Mouse (Mus musculus): ENCODE results near the gene Gpr153. TPM values are rescaled to one million over a fixed set of nuclear protein-coding genes. Genes with fewer than 3 reads are reported as not detected.
"Not testable (repeated sequence)": the region's sequence is repeated elsewhere in the genome, so short reads cannot be mapped to it uniquely, and the experiment has no call there.

Gpr153 gene
- polyA plus RNA-seq (2014; fragmentation: Nextera tagmentation; extraction: Ambion mirVana) = 8.2 and 9.4 TPM in 2 replicates

DNA sequence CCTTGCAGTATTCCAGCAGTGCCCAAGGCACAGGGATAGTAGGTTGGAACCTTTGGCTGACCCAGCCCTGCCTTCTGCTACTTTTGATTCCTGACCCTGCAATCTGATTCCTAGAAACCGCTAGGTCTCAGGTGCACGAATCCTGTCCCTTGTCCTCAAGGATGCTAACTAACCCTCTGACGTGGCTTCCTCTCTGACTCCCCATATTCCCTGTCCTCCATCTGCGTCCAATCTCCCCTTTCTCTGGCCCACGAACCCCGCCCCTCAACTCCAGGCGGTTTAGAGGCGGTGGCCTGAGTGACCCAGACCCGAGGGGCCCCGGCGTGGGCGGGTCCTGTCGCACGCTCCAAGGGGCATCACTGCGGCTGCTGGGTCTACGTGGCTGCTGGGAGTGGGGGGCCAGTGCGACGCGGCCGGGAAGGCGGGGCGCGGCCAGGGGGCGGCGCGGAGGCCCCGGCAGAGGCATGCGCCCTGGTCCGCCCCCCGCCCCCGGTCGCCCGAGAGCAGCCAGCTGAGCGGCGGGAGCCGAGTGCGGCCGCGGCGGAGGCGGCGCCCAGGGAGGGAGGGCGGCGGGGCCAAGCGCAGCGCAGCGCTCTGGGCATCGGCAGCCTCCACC lies at the start of gene Gpr153:
Gene Gpr153 (plus strand): TSS at position 612 of the 616 bp plus-strand sequence.
- Histone ChIP-seq H3K27ac (ENCODE audit: low read depth) (peak within 1 kb of the TSS; percentile 67), H3K27me3 (replicated peaks; ENCODE audit: control insufficient read depth, insufficient read depth, low read length) (peaks cover 12% of the 10 kb centered on the region), H3K4me3 (ENCODE audit: low read depth, low read length) (peak within 1 kb of the TSS; percentile 61), H3K36me3 (ENCODE audit: control insufficient read depth, insufficient read depth, low read length) (no peaks in the 10 kb centered on the region), H3K9me3 (ENCODE audit: control insufficient read depth, low read length) (no peaks in the 10 kb centered on the region), H3K4me1 (replicated peaks; ENCODE audit: control insufficient read depth, insufficient read depth, low read length) (peaks cover 24% of the 10 kb centered on the region), H3K4me2 (ENCODE audit: low read length) (peak within 1 kb of the TSS; percentile 97), H3K9ac (ENCODE audit: low read length) (peak within 1 kb of the TSS; percentile 61)
- peak; percentile 57 for ATAC-seq (replicated peaks; ENCODE audit: low FRiP score, low TSS enrichment, low read depth)
- no peak for DNase-seq (ENCODE audit: low spot score)
- WGBS = under 1% methylated on average over 39 of the region's 48 CpGs

DNA sequence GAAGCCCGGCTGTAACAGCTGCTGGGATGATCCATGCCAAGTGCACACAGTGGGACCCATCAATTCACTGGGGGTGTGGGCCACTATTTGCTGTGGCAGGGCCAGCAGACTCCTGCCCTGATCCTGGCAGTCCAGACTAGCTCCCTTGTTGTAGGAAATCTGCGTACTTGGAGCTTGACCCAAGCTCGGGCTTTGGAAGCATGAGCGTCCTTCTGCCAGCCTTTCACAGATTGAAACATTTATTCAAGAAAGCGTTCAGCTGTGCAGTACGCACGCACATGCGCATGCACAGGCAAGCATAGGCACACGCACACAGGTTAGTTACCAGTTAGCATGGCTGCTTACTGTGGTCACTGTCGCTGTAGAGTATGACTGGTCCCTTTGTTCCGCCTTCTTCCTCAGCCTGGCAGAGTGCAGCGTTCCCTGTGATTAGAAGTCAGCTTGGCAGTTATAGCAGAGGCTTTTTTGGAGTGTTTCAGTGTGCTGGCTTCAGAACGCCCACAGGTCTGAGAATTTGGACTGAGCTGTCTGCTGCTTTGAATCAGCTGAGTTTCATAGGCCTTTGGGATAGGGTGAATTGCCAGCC lies 47.0 kb upstream of the Gpr153 start:
- H3K27ac ChIP-seq (ENCODE audit: low read depth) = no peak overlapping the region
- no peak overlapping the region for H3K4me2 ChIP-seq (ENCODE audit: low read length)
- no peak overlapping the region for H3K9ac ChIP-seq (ENCODE audit: low read length)
- DNase-seq (ENCODE audit: low spot score) (no peak), ATAC-seq (replicated peaks; ENCODE audit: low FRiP score, low TSS enrichment, low read depth) (no peak)
- H3K27me3 ChIP-seq (replicated peaks; ENCODE audit: control insufficient read depth, insufficient read depth, low read length) = no peaks in the 10 kb centered on the region
- H3K4me1 ChIP-seq (replicated peaks; ENCODE audit: control insufficient read depth, insufficient read depth, low read length) = peaks cover 7% of the 10 kb centered on the region
- 0 out of 2 replicates have a peak, but pooled peaks cover 15% of the 10 kb centered on the region for H3K36me3 ChIP-seq (ENCODE audit: control insufficient read depth, insufficient read depth, low read length)
- WGBS = 87% methylated on average over 13 of the region's 13 CpGs
- no peak overlapping the region for H3K4me3 ChIP-seq (ENCODE audit: low read depth, low read length)
- H3K9me3 ChIP-seq (ENCODE audit: control insufficient read depth, low read length) = no peaks in the 10 kb centered on the region

GRCm38 (mm10) chr4:152227749-152228527 lies 46.1 kb upstream of the Gpr153 start:
- Histone ChIP-seq H3K27me3 (replicated peaks; ENCODE audit: control insufficient read depth, insufficient read depth, low read length) (no peaks in the 10 kb centered on the region), H3K9ac (ENCODE audit: low read length) (no peak overlapping the region), H3K4me1 (replicated peaks; ENCODE audit: control insufficient read depth, insufficient read depth, low read length) (0 out of 2 replicates have a peak, but pooled peaks cover 3% of the 10 kb centered on the region), H3K9me3 (ENCODE audit: control insufficient read depth, low read length) (no peaks in the 10 kb centered on the region), H3K36me3 (ENCODE audit: control insufficient read depth, insufficient read depth, low read length) (0 out of 2 replicates have a peak, but pooled peaks cover 15% of the 10 kb centered on the region), H3K4me2 (ENCODE audit: low read length) (no peak overlapping the region), H3K27ac (ENCODE audit: low read depth) (no peak overlapping the region), H3K4me3 (ENCODE audit: low read depth, low read length) (no peak overlapping the region)
- no peak for DNase-seq (ENCODE audit: low spot score)
- ATAC-seq (replicated peaks; ENCODE audit: low FRiP score, low TSS enrichment, low read depth) = no peak
- 67% methylated on average over 12 of the region's 12 CpGs for WGBS

DNA sequence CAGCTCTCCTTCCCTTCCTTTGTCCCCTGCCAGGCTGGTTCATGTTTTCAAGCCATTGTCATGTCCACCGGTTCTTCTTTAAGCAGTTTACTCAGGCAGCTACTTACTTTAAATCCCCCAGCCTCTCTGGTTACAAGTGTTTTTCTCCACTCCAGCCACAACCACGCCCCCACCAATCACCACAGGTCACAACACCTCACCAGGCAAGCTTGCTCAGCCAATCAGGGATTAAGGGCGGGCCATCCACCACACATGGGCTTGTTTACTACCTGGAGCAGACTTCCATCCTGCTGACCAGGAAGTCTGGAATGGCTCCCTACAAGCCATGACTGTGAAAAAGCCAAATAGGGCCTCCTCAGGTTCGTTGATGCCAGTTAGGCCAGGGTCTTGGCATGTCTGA lies 43.7 kb upstream of the Gpr153 start:
- H3K36me3 ChIP-seq (ENCODE audit: control insufficient read depth, insufficient read depth, low read length) = 0 out of 2 replicates have a peak, but pooled peaks cover 11% of the 10 kb centered on the region
- H3K27me3 ChIP-seq (replicated peaks; ENCODE audit: control insufficient read depth, insufficient read depth, low read length); H3K9me3 ChIP-seq (ENCODE audit: control insufficient read depth, low read length); H3K27ac ChIP-seq (ENCODE audit: low read depth); H3K4me1 ChIP-seq (replicated peaks; ENCODE audit: control insufficient read depth, insufficient read depth, low read length); DNase-seq (ENCODE audit: low spot score); H3K9ac ChIP-seq (ENCODE audit: low read length); H3K4me2 ChIP-seq (ENCODE audit: low read length); ATAC-seq (replicated peaks; ENCODE audit: low FRiP score, low TSS enrichment, low read depth); H3K4me3 ChIP-seq (ENCODE audit: low read depth, low read length): not testable (repeated sequence)
- 37% methylated on average over 4 of the region's 4 CpGs for WGBS

GRCm38 (mm10) chr4:152231326-152231725 lies 42.7 kb upstream of the Gpr153 start:
- Histone ChIP-seq H3K9ac (ENCODE audit: low read length) (no peak overlapping the region), H3K4me3 (ENCODE audit: low read depth, low read length) (no peak overlapping the region), H3K4me2 (ENCODE audit: low read length) (no peak overlapping the region), H3K9me3 (ENCODE audit: control insufficient read depth, low read length) (no peaks in the 10 kb centered on the region), H3K27ac (ENCODE audit: low read depth) (no peak overlapping the region), H3K4me1 (replicated peaks; ENCODE audit: control insufficient read depth, insufficient read depth, low read length) (no peaks in the 10 kb centered on the region), H3K27me3 (replicated peaks; ENCODE audit: control insufficient read depth, insufficient read depth, low read length) (no peaks in the 10 kb centered on the region), H3K36me3 (ENCODE audit: control insufficient read depth, insufficient read depth, low read length) (0 out of 2 replicates have a peak, but pooled peaks cover 19% of the 10 kb centered on the region)
- no peak for ATAC-seq (replicated peaks; ENCODE audit: low FRiP score, low TSS enrichment, low read depth)
- no peak for DNase-seq (ENCODE audit: low spot score)
- 81% methylated on average over 7 of the region's 7 CpGs for WGBS

GRCm38 (mm10) chr4:152232411-152232903 lies 41.6 kb upstream of the Gpr153 start:
- 68% methylated on average over 4 of the region's 4 CpGs for WGBS
- Histone ChIP-seq H3K36me3 (ENCODE audit: control insufficient read depth, insufficient read depth, low read length) (0 out of 2 replicates have a peak, but pooled peaks cover 20% of the 10 kb centered on the region), H3K4me1 (replicated peaks; ENCODE audit: control insufficient read depth, insufficient read depth, low read length) (no peaks in the 10 kb centered on the region), H3K4me2 (ENCODE audit: low read length) (no peak overlapping the region), H3K9me3 (ENCODE audit: control insufficient read depth, low read length) (no peaks in the 10 kb centered on the region), H3K27ac (ENCODE audit: low read depth) (no peak overlapping the region), H3K27me3 (replicated peaks; ENCODE audit: control insufficient read depth, insufficient read depth, low read length) (no peaks in the 10 kb centered on the region), H3K4me3 (ENCODE audit: low read depth, low read length) (no peak overlapping the region), H3K9ac (ENCODE audit: low read length) (no peak overlapping the region)
- DNase-seq (ENCODE audit: low spot score) (no peak), ATAC-seq (replicated peaks; ENCODE audit: low FRiP score, low TSS enrichment, low read depth) (no peak)

GRCm38 (mm10) chr4:152239974-152240373 lies 34.1 kb upstream of the Gpr153 start:
- H3K4me3 ChIP-seq (ENCODE audit: low read depth, low read length) = no peak overlapping the region
- H3K9ac ChIP-seq (ENCODE audit: low read length) = no peak overlapping the region
- no peaks in the 10 kb centered on the region for H3K27me3 ChIP-seq (replicated peaks; ENCODE audit: control insufficient read depth, insufficient read depth, low read length)
- H3K36me3 ChIP-seq (ENCODE audit: control insufficient read depth, insufficient read depth, low read length) = peaks cover 14% of the 10 kb centered on the region; the same call in 1 of the 2 replicates
- H3K4me1 ChIP-seq (replicated peaks; ENCODE audit: control insufficient read depth, insufficient read depth, low read length) = no peaks in the 10 kb centered on the region
- H3K9me3 ChIP-seq (ENCODE audit: control insufficient read depth, low read length) = no peaks in the 10 kb centered on the region
- 78% methylated on average over 4 of the region's 4 CpGs for WGBS
- DNase-seq (ENCODE audit: low spot score) (no peak), ATAC-seq (replicated peaks; ENCODE audit: low FRiP score, low TSS enrichment, low read depth) (no peak)
- no peak overlapping the region for H3K4me2 ChIP-seq (ENCODE audit: low read length)
- H3K27ac ChIP-seq (ENCODE audit: low read depth) = no peak overlapping the region

- WGBS = 84% methylated on average over 9 of the region's 9 CpGs
- Histone ChIP-seq H3K9me3 (ENCODE audit: control insufficient read depth, low read length) (no peaks in the 10 kb centered on the region), H3K4me2 (ENCODE audit: low read length) (no peak overlapping the region), H3K4me3 (ENCODE audit: low read depth, low read length) (no peak overlapping the region), H3K9ac (ENCODE audit: low read length) (no peak overlapping the region), H3K4me1 (replicated peaks; ENCODE audit: control insufficient read depth, insufficient read depth, low read length) (no peaks in the 10 kb centered on the region), H3K27ac (ENCODE audit: low read depth) (no peak overlapping the region), H3K27me3 (replicated peaks; ENCODE audit: control insufficient read depth, insufficient read depth, low read length) (no peaks in the 10 kb centered on the region), H3K36me3 (ENCODE audit: control insufficient read depth, insufficient read depth, low read length) (no peaks in the 10 kb centered on the region; the same call in 1 of the 2 replicates)
- ATAC-seq (replicated peaks; ENCODE audit: low FRiP score, low TSS enrichment, low read depth) (no peak), DNase-seq (ENCODE audit: low spot score) (no peak)
Observed at GRCm38 (mm10) chr4:152243241-152243891, 30.7 kb upstream of the Gpr153 start.

Measured in intestine, embryonic 14.5 days (tissue).